Mouse (Mus musculus) hindbrain, postnatal 0 days (tissue): Measurements from ENCODE around the gene Slamf9. TPM values are rescaled to one million over a fixed set of nuclear protein-coding genes. Genes with fewer than 3 reads are reported as not detected.

Experiments used
- ATAC-seq: fragments of 200-750 bp; cut with Nextera tagmentation; 2 replicates; pipeline ENCODE4 v1.8.0; 2017; ENCODE audit warnings: mild to moderate bottlenecking, moderate TSS enrichment, moderate library complexity
- DNase-seq: peaks from one replicate; pipeline ENCODE4 v3.0.0-alpha.2; 2015; ENCODE audit warnings: low spot score
- H3K27ac ChIP-seq: fragments of 300-500 bp; sonication (generic); 2 replicates; pipeline ENCODE4 v1.5.1; 2014; ENCODE audit warnings: mild to moderate bottlenecking
- H3K27me3 ChIP-seq: fragments of 300-500 bp; sonication (generic); 2 replicates; pipeline ENCODE4 v1.6.1; 2014; ENCODE audit warnings: low read length, mixed read lengths; ENCODE audit not compliant: insufficient read depth
- H3K36me3 ChIP-seq: fragments of 300-500 bp; sonication (generic); 2 replicates; pipeline ENCODE4 v1.6.1; 2014; ENCODE audit warnings: low read length, mixed read lengths; ENCODE audit not compliant: insufficient read depth
- H3K4me1 ChIP-seq: fragments of 300-500 bp; sonication (generic); 2 replicates; pipeline ENCODE4 v1.6.1; 2014; ENCODE audit warnings: antibody characterized with exemption, low read length, mixed read lengths; ENCODE audit not compliant: insufficient read depth
- H3K4me2 ChIP-seq: fragments of 300-500 bp; sonication (generic); 2 replicates; pipeline ENCODE4 v1.6.1; 2014; ENCODE audit warnings: low read depth, mild to moderate bottlenecking, low read length, moderate library complexity, mixed read lengths
- H3K4me3 ChIP-seq: fragments of 300-500 bp; sonication (generic); 2 replicates; pipeline ENCODE4 v1.5.1; 2014; ENCODE audit warnings: low read length
- H3K9ac ChIP-seq: fragments of 300-500 bp; sonication (generic); replicated peaks from 2 replicates; pipeline ENCODE4 v1.6.1; 2014; ENCODE audit warnings: mild to moderate bottlenecking, low read length, moderate library complexity, mixed read lengths
- H3K9me3 ChIP-seq: fragments of 300-500 bp; sonication (generic); 2 replicates; pipeline ENCODE4 v1.6.1; 2016; ENCODE audit warnings: low read length, mixed read lengths
- CTCF ChIP-seq: IDR thresholded peaks from 2 replicates; pipeline ENCODE4 v1.5.1; 2016; ENCODE audit warnings: antibody characterized with exemption, control low read depth, low read depth
- WGBS: fragments of 180-500 bp; shearing (Covaris S2); extraction: QIAGEN DNeasy Blood & Tissue Kit; methylation state at CpG from one replicate; pipeline ENCODE4 v1.1.7; 2014; 5-methylcytosine and 5-hydroxymethylcytosine counted together
- polyA plus RNA-seq: library from polyadenylated mRNA; unstranded; fragments of >200 nt; fragmentation: Nextera tagmentation; extraction: Ambion mirVana; gene quantifications from 2 replicates; pipeline ENCODE4 v1.2.1, GENCODE M21; 2015
- total RNA-seq: library from RNA; depleted of rRNA; stranded (reverse); fragments of >200 nt; gene quantifications from 2 replicates; pipeline ENCODE4 v1.2.3, GENCODE M21; 2014

The Slamf9 gene
- total and polyA plus RNA-seq, 2 experiments from 2014 or later, result 0.39 TPM; not detected in 1

GRCm38 (mm10) chr1:172461602-172462001 is 13.6 kb upstream of the Slamf9 start:
- DNase-seq (no peak), ATAC-seq (no peak)
- Histone ChIP-seq H3K27me3 (no peaks in the 10 kb centered on the region), H3K36me3 (no peaks in the 10 kb centered on the region), H3K4me2 (no peak overlapping the region), H3K27ac (no peak overlapping the region), H3K9me3 (no peaks in the 10 kb centered on the region), H3K4me3 (no peak overlapping the region), H3K9ac (no peak overlapping the region), H3K4me1 (no peaks in the 10 kb centered on the region)
- 65% methylated on average over 2 of the region's 2 CpGs for WGBS
- TF ChIP-seq CTCF, result no peak

GRCm38 (mm10) chr1:172462534-172462933 is 12.6 kb upstream of the Slamf9 start:
- no peaks in the 10 kb centered on the region for H3K4me1 ChIP-seq
- TF ChIP-seq CTCF, result no peak
- no peak overlapping the region for H3K9ac ChIP-seq
- H3K4me3 ChIP-seq, result no peak overlapping the region
- H3K27ac ChIP-seq, result no peak overlapping the region
- H3K9me3 ChIP-seq, result no peaks in the 10 kb centered on the region
- H3K4me2 ChIP-seq, result no peak overlapping the region
- no peak for DNase-seq
- ATAC-seq, result no peak
- no peaks in the 10 kb centered on the region for H3K27me3 ChIP-seq
- no peaks in the 10 kb centered on the region for H3K36me3 ChIP-seq
- 84% methylated on average over 3 of the region's 3 CpGs for WGBS

- DNase-seq, result no peak
- H3K4me3 ChIP-seq, result no peak overlapping the region
- TF ChIP-seq CTCF, result no peak
- no peak overlapping the region for H3K27ac ChIP-seq
- no peak overlapping the region for H3K9ac ChIP-seq
- no peak for ATAC-seq
- WGBS, result 86% methylated on average over 16 of the region's 16 CpGs
- no peaks in the 10 kb centered on the region for H3K4me1 ChIP-seq
- no peaks in the 10 kb centered on the region for H3K36me3 ChIP-seq
- no peak overlapping the region for H3K4me2 ChIP-seq
- no peaks in the 10 kb centered on the region for H3K27me3 ChIP-seq
- no peaks in the 10 kb centered on the region for H3K9me3 ChIP-seq
These were observed 11.5 kb upstream of the Slamf9 start for GRCm38 (mm10) chr1:172463387-172464333.

GRCm38 (mm10) chr1:172468301-172468877 is 6.8 kb upstream of the Slamf9 start:
- Histone ChIP-seq H3K27me3 (no peaks in the 10 kb centered on the region), H3K27ac (no peak overlapping the region), H3K4me3 (no peak overlapping the region), H3K9ac (no peak overlapping the region), H3K4me2 (no peak overlapping the region), H3K4me1 (no peaks in the 10 kb centered on the region), H3K36me3 (no peaks in the 10 kb centered on the region), H3K9me3 (no peaks in the 10 kb centered on the region)
- DNase-seq (no peak), ATAC-seq (no peak)
- 76% methylated on average over 11 of the region's 11 CpGs for WGBS
- no peak for TF ChIP-seq CTCF

GRCm38 (mm10) chr1:172469373-172469772 is 5.8 kb upstream of the Slamf9 start:
- Histone ChIP-seq H3K27me3 (no peaks in the 10 kb centered on the region), H3K4me3 (no peak overlapping the region), H3K4me2 (no peak overlapping the region), H3K9ac (no peak overlapping the region), H3K4me1 (no peaks in the 10 kb centered on the region), H3K36me3 (no peaks in the 10 kb centered on the region), H3K9me3 (no peaks in the 10 kb centered on the region), H3K27ac (no peak overlapping the region)
- 80% methylated on average over 5 of the region's 5 CpGs for WGBS
- DNase-seq, result no peak
- no peak for ATAC-seq
- TF ChIP-seq CTCF, result no peak

GRCm38 (mm10) chr1:172469810-172470448 is 5.2 kb upstream of the Slamf9 start:
- Histone ChIP-seq H3K36me3 (no peaks in the 10 kb centered on the region), H3K9ac (no peak overlapping the region), H3K27ac (no peak overlapping the region), H3K4me3 (no peak overlapping the region), H3K4me1 (no peaks in the 10 kb centered on the region), H3K4me2 (no peak overlapping the region), H3K27me3 (no peaks in the 10 kb centered on the region), H3K9me3 (no peaks in the 10 kb centered on the region)
- DNase-seq (no peak), ATAC-seq (no peak)
- 46% methylated on average over 8 of the region's 8 CpGs for WGBS
- TF ChIP-seq CTCF, result no peak
